Mouse (Mus musculus) thymus, postnatal 36 days (tissue): ENCODE measurements at regions not wholly inside any gene's neighbourhood (a gene's known extent, or its start where the extent isn't known, plus 50 kb on each side); places are given as distances from the start of the nearest gene placed in this dataset.

Source experiments
- DNase-seq, 2 experiments: peaks; one replicate each; pipeline ENCODE4 v3.0.0; 2022; ENCODE audit warnings: mixed read lengths in 2 of 2

DNA sequence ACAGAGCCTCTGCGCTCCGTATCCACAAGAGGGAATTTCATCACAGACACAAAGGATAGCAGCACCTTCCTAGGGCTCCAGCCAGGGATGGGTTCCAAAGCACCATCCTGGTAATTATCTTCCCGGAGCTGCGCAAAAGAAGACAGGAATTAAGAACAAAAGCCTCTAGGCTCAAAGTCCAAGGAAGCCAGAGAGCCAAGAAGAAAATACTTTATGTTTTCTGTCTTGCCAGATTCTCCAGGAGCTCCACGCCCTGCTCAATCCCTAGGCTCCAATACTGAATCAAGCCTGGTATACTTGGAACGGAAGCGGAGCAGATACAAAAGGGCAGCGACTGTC, 54.4 kb downstream of the Irf2bpl start:
- DNase-seq, result no peak

DNA sequence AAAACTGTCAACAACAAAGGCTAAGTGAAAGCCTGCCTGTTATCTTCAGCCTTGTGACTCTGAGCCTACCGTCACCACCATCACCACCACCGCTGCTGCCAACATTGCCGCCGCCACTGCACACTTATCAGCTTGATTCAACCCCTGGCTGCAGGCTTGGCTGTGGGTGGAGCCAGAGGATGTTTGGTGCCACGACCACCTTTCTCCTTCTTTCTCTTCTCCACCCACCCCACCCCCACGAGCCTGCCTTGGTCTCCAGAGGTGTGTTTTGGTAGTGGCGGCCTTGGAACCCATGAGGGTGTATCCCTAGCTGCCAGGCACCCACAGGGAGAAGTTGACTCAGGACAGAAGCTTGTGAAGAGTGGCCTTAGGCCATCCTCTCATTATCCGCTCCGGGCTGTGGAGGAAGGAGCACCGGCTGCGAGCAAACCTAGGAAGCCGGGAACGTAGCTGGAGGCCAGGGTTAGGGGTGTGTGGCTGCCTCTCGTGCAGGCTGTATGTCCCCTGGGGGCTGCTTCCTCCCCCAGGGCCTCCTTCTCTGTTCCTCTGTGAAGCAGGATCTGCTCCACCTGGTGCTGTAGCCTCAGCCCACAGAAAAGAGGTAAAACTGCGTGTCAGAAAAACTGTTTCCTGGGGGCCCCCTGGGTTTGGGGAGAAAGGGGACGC, 54.9 kb downstream of the Irf2bpl start:
- peak; percentile 66 to 83 for DNase-seq

DNA sequence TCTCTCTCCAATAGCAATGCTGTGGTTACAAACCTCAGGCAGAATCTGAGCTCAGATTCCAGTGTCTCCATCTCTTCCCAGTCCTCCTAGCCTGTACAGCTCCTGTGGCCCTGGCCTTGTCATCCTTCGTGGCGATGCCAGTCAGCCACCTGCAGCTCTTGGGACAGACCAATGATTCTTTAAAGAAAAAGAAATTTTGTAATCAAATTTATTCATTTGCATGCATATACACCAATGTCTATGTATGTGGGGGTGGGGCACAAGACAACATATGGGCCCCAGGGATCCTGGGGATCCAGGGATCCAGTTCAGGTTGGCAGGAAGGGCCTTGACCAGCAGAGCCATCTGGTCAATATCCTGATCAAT, 57.4 kb downstream of the Irf2bpl start:
- DNase-seq, result no peak

DNA sequence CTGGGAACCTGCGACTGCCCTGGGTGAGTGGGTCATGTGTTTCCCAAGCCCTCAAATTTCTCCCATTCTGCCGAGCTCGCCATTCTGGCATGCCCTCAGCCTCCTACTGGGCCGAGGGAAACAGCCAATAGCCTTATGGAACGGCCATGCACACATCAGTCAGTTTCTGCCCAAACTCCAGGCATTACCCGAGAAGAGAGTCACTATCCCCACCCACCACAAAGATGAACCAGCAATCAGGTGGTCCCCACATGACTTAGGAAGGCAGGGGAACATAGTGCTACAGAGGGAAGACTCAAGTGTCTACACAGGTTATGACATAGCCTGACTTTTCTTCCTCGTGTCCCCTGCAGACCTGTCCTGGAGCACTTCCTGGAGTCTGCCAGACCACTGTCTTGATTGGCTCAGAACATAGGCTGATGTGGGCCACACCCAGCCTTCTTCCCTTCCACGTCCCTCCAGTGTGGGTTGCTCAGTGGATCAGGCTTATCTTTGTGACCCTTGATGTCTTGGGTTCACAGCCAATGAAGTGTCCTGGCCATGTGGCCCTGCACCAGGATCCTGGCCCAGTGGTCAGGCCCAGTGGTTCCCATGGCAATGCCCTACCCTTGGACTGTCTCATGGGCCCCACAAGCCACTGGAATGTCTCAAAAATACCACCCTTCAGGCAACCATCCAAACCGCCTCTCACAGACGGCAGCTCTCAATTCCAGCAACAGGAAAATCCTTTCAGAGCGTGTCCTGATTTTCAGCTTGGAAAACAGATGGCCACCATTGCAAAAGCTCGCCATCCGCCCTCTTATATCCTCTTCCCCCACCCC, 58.0 kb downstream of the Irf2bpl start:
- DNase-seq, result no peak

DNA sequence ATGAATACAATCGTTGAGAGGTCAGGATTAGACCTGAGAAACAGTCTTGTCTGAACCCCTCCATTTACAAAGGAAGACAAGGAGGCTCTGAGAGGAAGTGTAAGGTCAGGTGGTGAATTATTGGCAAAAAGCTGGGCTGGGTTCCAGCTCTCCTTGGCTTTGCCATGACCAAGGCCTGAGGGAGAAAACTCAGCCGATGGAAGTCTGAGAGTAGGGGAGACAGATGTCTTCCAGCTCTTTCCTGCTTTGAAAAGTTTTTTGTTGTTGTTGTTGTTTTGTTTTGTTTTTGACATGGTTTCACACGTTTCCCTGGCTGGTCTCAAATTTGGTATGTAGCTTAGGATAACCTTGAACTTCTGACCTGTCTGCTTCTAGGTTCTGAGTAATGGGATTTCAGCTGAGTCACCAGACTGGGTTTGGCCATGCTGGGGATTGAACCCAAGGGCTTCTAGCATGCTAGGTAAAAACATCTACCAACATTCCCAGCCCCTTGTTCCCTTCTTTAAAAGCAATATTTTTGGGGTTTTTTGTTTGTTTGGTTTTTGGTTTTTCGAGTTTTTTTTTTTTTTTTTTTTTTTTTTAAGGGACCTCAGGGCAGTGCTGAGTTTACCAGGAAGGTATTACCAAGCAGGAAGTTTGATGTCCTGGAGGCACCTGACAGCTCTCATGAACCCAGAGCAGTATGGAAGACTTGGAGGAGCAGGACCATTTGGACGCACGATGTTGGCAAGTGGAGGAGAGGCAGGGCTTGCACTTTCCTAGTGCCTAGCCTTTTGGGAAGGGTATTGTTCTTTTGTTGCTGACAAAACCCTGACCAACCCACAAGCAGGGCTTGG, 58.8 kb downstream of the Irf2bpl start:
- DNase-seq, result no peak

DNA sequence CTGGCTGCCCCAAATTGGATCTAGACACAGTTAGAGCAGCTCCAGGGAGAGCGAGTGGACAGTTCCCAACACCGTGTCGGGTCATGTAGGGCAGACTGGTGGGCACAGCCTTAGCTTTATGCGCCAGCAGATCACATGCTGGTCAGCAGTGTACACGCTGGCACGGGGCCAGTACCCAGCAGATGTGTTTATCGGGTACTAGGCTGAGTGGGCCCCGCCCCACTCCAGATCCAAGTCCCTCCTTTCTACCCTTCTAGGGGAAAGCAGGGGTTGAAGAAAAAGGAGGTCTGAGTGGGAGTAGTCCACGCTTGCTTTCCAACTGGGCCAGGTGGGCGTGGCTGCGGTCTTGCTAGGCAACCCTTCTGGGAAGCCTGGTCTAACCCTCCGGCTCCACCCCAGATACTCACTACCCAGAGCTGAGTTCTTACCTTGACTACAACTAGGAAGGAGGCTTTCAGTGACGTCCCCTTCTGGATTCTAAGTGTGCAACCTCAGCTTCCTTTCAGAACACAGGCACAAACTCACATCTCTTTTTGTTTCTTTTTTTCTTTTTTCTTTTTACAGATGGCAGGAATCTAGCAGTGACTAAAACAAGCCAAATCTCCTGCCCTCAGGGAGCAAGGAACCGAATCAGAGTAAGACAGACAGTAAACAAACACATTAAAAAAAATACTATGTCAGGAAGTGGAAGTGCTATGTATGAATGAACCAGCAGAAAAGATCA, 59.6 kb downstream of the Irf2bpl start:
- peak; percentile 48 to 73 for DNase-seq

DNA sequence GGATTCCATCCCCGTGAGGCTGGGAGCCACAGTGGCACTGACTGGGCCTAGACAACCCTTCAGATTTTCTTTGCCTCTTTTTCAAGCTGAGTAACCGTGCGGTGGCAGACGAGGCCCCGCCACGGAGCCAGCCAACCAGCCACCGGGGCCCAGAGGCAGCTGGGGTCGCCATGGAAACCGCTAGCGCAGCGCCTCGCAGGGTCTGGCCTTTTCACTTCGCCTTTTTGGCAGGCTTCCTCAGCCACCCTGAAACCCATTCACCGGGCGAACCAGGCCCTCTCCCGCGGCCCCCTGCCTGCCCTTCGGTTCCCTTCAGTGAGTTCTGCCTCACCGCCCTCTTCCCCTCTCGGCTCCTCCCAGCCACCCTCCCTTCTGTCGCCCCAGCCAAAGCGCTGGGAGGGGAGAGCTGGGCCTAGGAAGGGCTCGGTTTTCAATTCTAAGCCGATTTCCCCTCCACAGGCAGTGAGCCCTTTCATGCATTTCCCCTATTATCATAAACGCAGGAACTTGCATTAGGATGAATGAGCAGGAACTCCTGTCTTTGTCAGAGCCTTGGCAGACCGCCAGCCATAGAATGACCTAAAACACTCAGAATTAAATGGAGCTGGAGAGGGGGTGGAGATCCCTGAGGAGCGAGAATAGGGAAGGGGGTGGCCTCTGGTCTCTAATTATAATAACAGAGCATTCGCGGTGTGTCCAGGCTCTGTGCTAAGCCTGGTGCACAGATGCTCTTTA, 60.6 kb downstream of the Irf2bpl start:
- peak; percentile 83 to 89 for DNase-seq

DNA sequence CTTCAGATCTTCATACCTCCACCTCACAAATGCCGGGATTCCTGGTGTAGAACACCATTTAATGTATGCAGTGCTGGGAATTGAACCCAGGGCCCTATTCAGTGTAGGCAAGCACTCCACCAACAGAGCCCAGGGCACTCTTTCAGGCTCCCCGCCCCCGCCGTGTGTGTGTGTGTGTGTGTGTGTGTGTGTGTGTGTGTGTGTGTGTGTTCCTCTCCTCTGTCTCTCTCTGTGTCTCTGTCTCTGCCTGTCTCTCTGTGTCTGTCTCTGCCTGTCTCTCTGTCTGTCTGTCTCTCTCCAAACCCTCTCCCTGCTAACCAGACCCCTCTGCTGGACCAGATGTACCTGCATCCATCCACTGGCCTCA, 61.1 kb downstream of the Irf2bpl start:
- DNase-seq, result no peak

DNA sequence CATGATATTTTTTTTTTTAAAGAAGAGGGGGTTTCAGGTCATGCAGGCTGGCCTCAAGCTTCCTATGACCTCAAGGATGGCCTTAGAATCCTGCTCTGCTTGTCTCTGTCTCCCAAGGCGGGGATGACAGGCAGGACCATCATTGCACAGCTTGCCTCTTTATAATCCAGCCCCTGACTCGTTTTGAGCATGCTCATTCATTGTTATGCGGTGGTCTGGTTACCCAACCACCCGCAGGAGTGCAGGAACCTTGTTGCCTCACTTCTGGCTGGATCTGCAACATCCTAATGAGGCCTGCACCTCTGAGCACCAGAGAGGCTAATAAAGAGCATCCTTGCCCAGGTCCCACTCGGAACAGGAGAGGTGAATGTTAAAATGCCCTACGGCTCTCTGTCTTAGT, 63.4 kb downstream of the Irf2bpl start:
- DNase-seq, result no peak

DNA sequence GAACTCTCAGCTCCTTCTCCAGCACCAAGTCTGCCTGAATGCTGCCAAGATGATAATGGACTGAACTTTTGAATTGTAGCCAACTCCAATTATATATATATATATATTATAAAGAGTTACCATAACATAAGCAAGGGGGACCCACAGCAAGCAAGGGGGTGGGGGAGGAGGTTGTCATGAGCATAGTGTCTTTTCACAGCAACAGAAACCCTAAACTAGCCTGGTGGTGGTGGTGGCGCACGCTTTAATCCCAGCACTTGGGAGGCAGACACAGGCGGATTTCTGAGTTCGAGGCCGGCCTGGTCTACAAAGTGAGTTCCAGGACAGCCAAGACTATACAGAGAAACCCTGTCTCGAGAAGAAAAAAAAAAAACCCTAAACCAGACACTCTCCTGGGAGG, 65.0 kb downstream of the Irf2bpl start:
- DNase-seq, result no peak

DNA sequence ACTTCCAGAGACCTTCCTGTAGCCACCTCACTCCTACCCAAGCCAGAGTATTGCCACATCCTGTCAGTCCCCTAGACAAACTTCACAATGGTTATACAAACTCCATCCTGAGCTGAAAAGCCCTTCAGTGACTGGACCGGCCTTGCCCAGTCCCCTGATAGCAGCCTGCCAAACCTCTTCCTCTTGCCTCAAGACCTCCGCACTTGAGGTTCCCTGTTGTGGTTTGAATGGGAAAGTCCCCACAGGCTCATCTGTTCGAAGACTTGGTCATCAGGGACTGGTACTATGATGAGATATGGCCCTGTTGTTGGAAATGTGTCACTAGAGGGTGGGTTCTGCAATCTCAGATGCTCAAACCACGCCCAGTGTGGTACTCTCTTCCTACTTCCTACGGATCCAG, 65.4 kb downstream of the Irf2bpl start:
- no peak for DNase-seq

DNA sequence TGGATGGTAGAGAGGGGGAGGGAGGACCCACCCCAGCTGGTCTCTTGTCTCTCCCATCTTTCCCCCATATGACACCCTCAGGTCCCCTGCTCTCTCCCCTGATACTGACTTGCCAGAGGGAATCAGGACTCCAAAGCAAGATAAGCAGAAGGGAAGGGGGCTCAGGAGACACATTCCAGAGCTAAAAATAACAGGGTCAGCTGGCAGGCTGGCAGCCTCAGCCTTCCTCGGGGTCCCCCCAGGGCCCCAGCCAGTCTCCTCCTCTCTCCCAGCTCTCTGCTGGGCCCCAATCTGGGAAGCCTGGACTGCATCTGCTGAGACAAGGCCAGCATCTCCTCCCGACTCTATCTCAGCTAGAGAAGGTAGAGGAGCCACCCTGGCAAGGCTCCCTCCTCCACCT, 66.4 kb downstream of the Irf2bpl start:
- no peak for DNase-seq

DNA sequence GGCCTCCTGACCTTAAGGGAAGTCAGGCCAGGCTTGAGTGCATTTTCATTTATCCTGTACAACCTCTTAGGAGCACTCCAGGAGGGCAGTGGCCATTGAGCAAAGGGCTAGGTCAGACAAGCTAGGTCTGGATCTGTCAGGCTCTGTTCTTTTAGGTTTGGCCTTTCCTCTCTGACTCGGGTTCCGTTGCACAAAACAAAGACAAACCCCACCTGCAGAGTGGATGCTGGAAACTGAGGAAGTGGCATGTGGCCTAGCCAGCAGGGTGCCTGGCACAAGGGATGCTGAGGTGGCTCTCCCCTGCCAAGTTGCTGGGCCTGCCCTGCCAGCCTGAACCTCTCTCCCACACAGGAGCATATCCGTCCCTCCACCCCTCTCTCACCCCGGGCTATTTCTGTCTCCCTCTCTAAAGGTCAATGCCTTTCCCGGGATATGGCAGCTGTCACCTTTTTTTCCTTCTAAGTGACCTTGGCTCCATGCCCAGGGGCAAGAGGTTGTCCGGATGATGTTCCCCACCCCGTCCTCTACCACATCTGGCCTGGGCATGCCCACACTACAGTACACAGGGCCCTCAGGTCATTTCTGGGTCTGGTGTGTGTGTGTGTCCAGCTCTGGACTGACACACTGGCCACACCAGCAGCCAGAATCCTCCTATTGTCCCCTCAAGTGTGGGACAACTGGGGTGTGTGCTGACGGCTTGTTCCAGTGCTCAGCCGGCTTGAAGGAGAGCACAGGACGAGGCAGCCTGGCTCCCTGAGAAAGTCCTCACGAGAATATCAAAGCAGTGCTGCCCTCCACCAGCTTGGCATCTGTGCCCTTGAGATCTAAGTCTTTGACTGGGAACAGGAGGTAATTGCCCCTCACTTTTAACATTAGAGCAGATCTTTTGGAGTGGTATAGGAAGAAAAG, 67.6 kb downstream of the Irf2bpl start:
- peak; percentile 41 to 64 for DNase-seq

DNA sequence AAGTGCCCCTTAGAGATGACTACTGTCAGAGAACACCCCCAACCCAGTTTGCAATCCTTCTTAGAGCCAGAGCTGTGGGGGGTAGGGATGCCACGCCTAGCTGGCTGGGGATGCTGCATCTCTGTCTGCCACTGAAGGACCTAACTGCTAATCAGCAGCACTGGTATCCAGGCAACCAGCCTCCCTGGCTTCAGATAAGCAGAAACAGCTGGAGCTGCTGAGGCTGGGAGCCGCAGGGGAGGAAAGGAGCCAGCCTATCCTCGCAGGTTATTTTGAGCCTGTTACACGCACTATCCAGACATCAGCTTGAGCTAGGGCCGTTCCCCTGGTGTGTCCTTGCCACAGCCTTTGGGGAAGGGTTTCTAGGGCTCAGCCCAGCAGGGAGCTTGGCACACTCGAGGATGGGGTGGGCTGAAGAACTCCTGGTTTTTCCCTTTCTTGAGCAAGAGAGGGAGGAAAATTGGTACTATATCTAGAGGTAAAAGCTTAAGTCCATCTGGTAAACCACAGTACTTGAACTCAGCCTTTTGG, 68.4 kb downstream of the Irf2bpl start:
- DNase-seq, result no peak

DNA sequence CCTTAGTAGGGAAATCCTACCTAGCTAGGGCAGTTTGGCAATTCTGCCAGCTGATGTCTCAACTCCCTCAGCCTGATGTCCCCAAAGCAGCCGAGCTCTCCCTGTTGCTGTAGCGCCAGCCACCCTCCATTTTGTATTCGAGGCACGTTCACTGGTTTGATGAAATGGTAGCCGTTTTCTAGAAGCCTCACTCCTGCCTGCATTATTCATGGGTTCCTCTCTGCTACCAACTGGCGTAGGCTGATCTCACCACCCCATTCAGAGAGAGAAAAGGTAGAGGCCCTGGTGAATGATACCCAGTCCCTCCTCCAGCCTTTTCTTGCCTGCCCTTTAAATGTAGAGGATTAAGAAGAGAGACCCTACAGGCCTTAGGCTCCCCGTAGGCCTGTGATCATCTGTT, 69.9 kb downstream of the Irf2bpl start:
- no peak for DNase-seq
